Mouse (Mus musculus) CH12.LX (cell line): Measurements from ENCODE around the gene Med13. TPM values are rescaled to one million over a fixed set of nuclear protein-coding genes. Genes with fewer than 3 reads are reported as not detected.
A peak's percentile ranks its signal among the peaks of the same experiment; 100 is the strongest.

Source experiments
- DNase-seq: peaks from one replicate; pipeline ENCODE4 v3.0.0-alpha.2; 2013; ENCODE audit errors: extremely low read depth
- H3K27ac ChIP-seq: 2 replicates; pipeline ENCODE4 v1.5.1; 2012; ENCODE audit warnings: low read depth, mild to moderate bottlenecking, control low read depth, moderate library complexity; ENCODE audit not compliant: insufficient read depth
- H3K27me3 ChIP-seq: replicated peaks from 2 replicates; pipeline ENCODE3; 2012; ENCODE audit warnings: inconsistent platforms
- H3K36me3 ChIP-seq, 2 experiments: replicated peaks in 1 of 2; 2 replicates each; pipeline versions ENCODE3 to v1.6.1; 2012; ENCODE audit warnings: inconsistent platforms in 1 of 2, low read length in 1 of 2, mild to moderate bottlenecking in 1 of 2, mixed read lengths in 1 of 2, moderate library complexity in 1 of 2; ENCODE audit not compliant: control insufficient read depth in 1 of 2, insufficient read depth in 1 of 2
- H3K4me1 ChIP-seq, 2 experiments: 2 replicates each; pipeline ENCODE4 v1.6.1; 2012; ENCODE audit warnings: inconsistent platforms in 1 of 2, moderate library complexity in 1 of 2; ENCODE audit not compliant: insufficient read depth in 2 of 2, control insufficient read depth in 1 of 2
- H3K4me2 ChIP-seq: 2 replicates; pipeline ENCODE4 v1.6.1; 2012; ENCODE audit warnings: low read depth, mild to moderate bottlenecking, control low read depth; ENCODE audit not compliant: poor library complexity, insufficient read depth, severe bottlenecking
- H3K4me3 ChIP-seq, 3 experiments: fragments of 150-350 bp in 1 of 3; sonication (generic) in 1 of 3; replicated peaks in 1 of 3; 2 replicates each; pipeline versions ENCODE3 to v1.5.1; 2011 to 2012; ENCODE audit warnings: low read depth in 2 of 3, low read length in 2 of 3, mild to moderate bottlenecking in 2 of 3, moderate library complexity in 2 of 3, control low read depth in 1 of 3, improper control_type of control experiment in 1 of 3, inconsistent platforms in 1 of 3, mixed read lengths in 1 of 3; ENCODE audit not compliant: poor library complexity in 1 of 3
- H3K79me2 ChIP-seq: replicated peaks from 2 replicates; pipeline ENCODE4 v1.6.1; 2012; ENCODE audit warnings: mild to moderate bottlenecking, moderate library complexity; ENCODE audit not compliant: control insufficient read depth, poor library complexity, insufficient read depth, severe bottlenecking; ENCODE audit errors: extremely low read depth
- H3K9ac ChIP-seq: 2 replicates; pipeline ENCODE4 v1.6.1; 2012; ENCODE audit warnings: low read depth, mild to moderate bottlenecking, control low read depth, moderate library complexity; ENCODE audit not compliant: insufficient read depth
- H3K9me3 ChIP-seq: replicated peaks from 2 replicates; pipeline ENCODE3; 2012; ENCODE audit warnings: low read length, inconsistent platforms, mixed read lengths
- BHLHE40 ChIP-seq: IDR thresholded peaks from 2 replicates; pipeline ENCODE4 v1.6.1; 2011; ENCODE audit warnings: mild to moderate bottlenecking, low read depth, low read length, improper control_type of control experiment
- EP300 ChIP-seq: IDR thresholded peaks from 2 replicates; pipeline ENCODE4 v1.6.1; 2011; ENCODE audit warnings: low read length, improper control_type of control experiment
- ETS1 ChIP-seq: conservative IDR thresholded peaks from 2 replicates; pipeline ENCODE4 v1.6.1; 2012; ENCODE audit warnings: low read depth, mild to moderate bottlenecking, inconsistent platforms, low read length, improper control_type of control experiment, moderate library complexity
- IRF4 ChIP-seq: IDR thresholded peaks from 2 replicates; pipeline ENCODE4 v1.6.1; 2014; ENCODE audit warnings: low read depth, mild to moderate bottlenecking, inconsistent platforms, low read length, improper control_type of control experiment
- JUN ChIP-seq: IDR thresholded peaks from 2 replicates; pipeline ENCODE4 v1.6.1; 2011; ENCODE audit warnings: low read depth, mild to moderate bottlenecking, low read length, improper control_type of control experiment, moderate library complexity; ENCODE audit not compliant: insufficient read depth
- KAT2A ChIP-seq: IDR thresholded peaks from 2 replicates; pipeline ENCODE4 v1.6.1; 2012; ENCODE audit warnings: low read length, improper control_type of control experiment, inconsistent platforms; ENCODE audit not compliant: insufficient replicate concordance
- MAFK ChIP-seq: IDR thresholded peaks from 2 replicates; pipeline ENCODE4 v1.6.1; 2011; ENCODE audit warnings: low read length, improper control_type of control experiment; ENCODE audit not compliant: insufficient replicate concordance
- MAX ChIP-seq: IDR thresholded peaks from 2 replicates; pipeline ENCODE4 v1.6.1; 2011; ENCODE audit warnings: low read length, improper control_type of control experiment
- MEF2A ChIP-seq: IDR thresholded peaks from 2 replicates; pipeline ENCODE4 v1.6.1; 2014; ENCODE audit warnings: low read depth, mild to moderate bottlenecking, inconsistent platforms, low read length, improper control_type of control experiment, borderline replicate concordance
- MXI1 ChIP-seq: IDR thresholded peaks from 2 replicates; pipeline ENCODE4 v1.6.1; 2011; ENCODE audit warnings: mild to moderate bottlenecking, low read depth, low read length, improper control_type of control experiment
- NELFE ChIP-seq: IDR thresholded peaks from 2 replicates; pipeline ENCODE4 v1.6.1; 2011; ENCODE audit warnings: low read depth, low read length, improper control_type of control experiment
- PAX5 ChIP-seq: IDR thresholded peaks from 2 replicates; pipeline ENCODE4 v1.6.1; 2012; ENCODE audit warnings: low read length, inconsistent platforms, mixed read lengths
- POLR2A ChIP-seq: IDR thresholded peaks from 2 replicates; pipeline ENCODE4 v1.6.1; 2011; ENCODE audit warnings: low read depth, mild to moderate bottlenecking, improper control_type of control experiment, low read length
- POLR2AphosphoS2 ChIP-seq: IDR thresholded peaks from 2 replicates; pipeline ENCODE4 v1.6.1; 2011; ENCODE audit warnings: low read depth, low read length, improper control_type of control experiment
- RCOR1 ChIP-seq: conservative IDR thresholded peaks from 2 replicates; pipeline ENCODE4 v1.6.1; 2012; ENCODE audit warnings: low read depth, mild to moderate bottlenecking, inconsistent platforms, low read length, improper control_type of control experiment
- SIN3A ChIP-seq: IDR thresholded peaks from 2 replicates; pipeline ENCODE4 v1.6.1; 2012; ENCODE audit warnings: low read length, improper control_type of control experiment, inconsistent platforms
- TBP ChIP-seq: conservative IDR thresholded peaks from 2 replicates; pipeline ENCODE4 v1.6.1; 2011; ENCODE audit warnings: low read depth, low read length, improper control_type of control experiment
- USF1 ChIP-seq: IDR thresholded peaks from 2 replicates; pipeline ENCODE4 v1.6.1; 2014; ENCODE audit warnings: low read depth, mild to moderate bottlenecking, inconsistent platforms, low read length, improper control_type of control experiment
- ZKSCAN1 ChIP-seq: IDR thresholded peaks from 2 replicates; pipeline ENCODE4 v1.6.1; 2012; ENCODE audit warnings: low read depth, inconsistent platforms, low read length, improper control_type of control experiment, borderline replicate concordance
- ZMIZ1 ChIP-seq: IDR thresholded peaks from 2 replicates; pipeline ENCODE4 v1.6.1; 2012; ENCODE audit warnings: low read depth, mild to moderate bottlenecking, inconsistent platforms, low read length, improper control_type of control experiment
- ZNF384 ChIP-seq: IDR thresholded peaks from 2 replicates; pipeline ENCODE4 v1.6.1; 2012; ENCODE audit warnings: low read depth, low read length, improper control_type of control experiment, inconsistent platforms
- dilution Hi-C: fragments of 300-500 bp; cut with MboI; formaldehyde crosslinking; loops from 2 replicates; pipeline ENCODE4 v1.14.3; 2020; ENCODE audit warnings: low sequenced_read_pairs; ENCODE audit not compliant: extremely low pct_unique_long_range_greater_than_20kb, extremely low pct_ligation_motif_present
- in situ Hi-C: fragments of 300-500 bp; cut with MboI; formaldehyde crosslinking; loops from 3 replicates; pipeline ENCODE4 v1.14.3; 2019; ENCODE audit warnings: low sequenced_read_pairs, low pct_ligation_motif_present, low pct_unique_long_range_greater_than_20kb, mixed read lengths
- polyA plus RNA-seq: library from polyadenylated mRNA; unstranded; fragments of >175 nt; gene quantifications from 2 replicates; pipeline ENCODE4 v1.2.1, GENCODE M21; 2012; ENCODE audit warnings: low read depth; ENCODE audit not compliant: insufficient read length
- total RNA-seq, 2 experiments: library from RNA; depleted of rRNA; stranded (reverse); fragments of 300-350 nt in 1 of 2; fragments of >200 nt in 1 of 2; gene quantifications; 2 replicates each; pipeline ENCODE4 v1.2.3; 2012 to 2014

The Med13 gene
- total and polyA plus RNA-seq, 3 experiments = 37.9 to 47.6 (median 41.5) TPM

GRCm38 (mm10) chr11:86357984-86358528, 654 bp upstream of the Med13 start (continued):
- TF ChIP-seq POLR2AphosphoS2 (peak; percentile 79; the same call in 1 of the 2 replicates), MXI1 (0 out of 2 replicates have a peak, but pooled peaks have one; percentile 65), ZKSCAN1 (no peak), EP300 (peak; percentile 24; the same call in 1 of the 2 replicates), TBP (peak; percentile 90), MAX (peak; percentile 98), ZNF384 (no peak), PAX5 (no peak), JUN (no peak)

GRCm38 (mm10) chr11:86356007-86356853, 1.2 kb downstream of the Med13 start:
- in situ Hi-C loops = no loop called here
- H3K79me2 ChIP-seq = peaks cover 60% of the 10 kb centered on the region
- peak; percentile 54 for DNase-seq
- TF ChIP-seq TBP = peak; percentile 39; the same call in 1 of the 2 replicates
- TF ChIP-seq MAX = peak; percentile 66; the same call in 1 of the 2 replicates
- TF ChIP-seq EP300 = peak; percentile 47
- peak; percentile 78 for TF ChIP-seq SIN3A
- TF ChIP-seq PAX5 = no peak
- TF ChIP-seq POLR2A = no peak
- peak; percentile 98 for TF ChIP-seq ZNF384
- TF ChIP-seq RCOR1 = no peak
- TF ChIP-seq IRF4 = peak; percentile 57; the same call in 1 of the 2 replicates
- TF ChIP-seq USF1 = no peak
- peak; percentile 82 for TF ChIP-seq MXI1
- no peak for TF ChIP-seq KAT2A
- TF ChIP-seq NELFE = no peak
- TF ChIP-seq MEF2A = peak; percentile 98
- peak; percentile 53 for TF ChIP-seq BHLHE40
- no peak for TF ChIP-seq POLR2AphosphoS2
- TF ChIP-seq MAFK = peak; percentile 19; the same call in 1 of the 2 replicates
- TF ChIP-seq ZMIZ1 = no peak
- TF ChIP-seq ETS1 = peak; percentile 52
- H3K27ac ChIP-seq = peak overlapping the region; percentile 50; the same call in 1 of the 2 replicates
- H3K9ac ChIP-seq = peak overlapping the region; percentile 99
- dilution Hi-C loops = no loop called here
- H3K4me1 ChIP-seq = peaks cover 8 to 43% of the 10 kb centered on the region in 2 experiments
- H3K4me3 ChIP-seq = peak overlapping the region; percentile 52 to 93 (median 79)
- peak overlapping the region; percentile 100 for H3K4me2 ChIP-seq
- H3K27me3 ChIP-seq = peaks cover 6% of the 10 kb centered on the region
- H3K9me3 ChIP-seq = no peaks in the 10 kb centered on the region
- peaks cover 14 to 27% of the 10 kb centered on the region in 2 experiments for H3K36me3 ChIP-seq
